Mouse (Mus musculus): ENCODE data around the gene Rplp2. TPM values are rescaled to one million over a fixed set of nuclear protein-coding genes. Genes with fewer than 3 reads are reported as not detected.

Rplp2 gene
- total RNA-seq, 2 experiments from 2014 or later, result 2,601 to 4,245 TPM

Other genes starting within 250 kb of the Rplp2 start
- 2.2 TPM in 1 of 2 replicates, not detected in the other for gene Lmntd2, start 233.3 kb upstream of the Rplp2 start, total RNA-seq (2014; fragmentation: Nextera tagmentation)
- 0.34 TPM in 1 of 2 replicates, not detected in the other for gene Lmntd2, start 233.3 kb upstream of the Rplp2 start, total RNA-seq (2017)
- 3.1 and 4.5 TPM in 2 replicates for gene Rassf7, start 231.5 kb upstream of the Rplp2 start, total RNA-seq (2014; fragmentation: Nextera tagmentation)
- 2.0 and 4.5 TPM in 2 replicates for gene Rassf7, start 231.5 kb upstream of the Rplp2 start, total RNA-seq (2017)
- gene Phrf1, start 218.6 kb upstream of the Rplp2 start, total RNA-seq (2014; fragmentation: Nextera tagmentation), result 70.9 and 75.4 TPM in 2 replicates
- 51.7 and 57.7 TPM in 2 replicates for gene Phrf1, start 218.6 kb upstream of the Rplp2 start, total RNA-seq (2017)
- gene Irf7, start 180.9 kb upstream of the Rplp2 start, total RNA-seq (2014; fragmentation: Nextera tagmentation), result 0.38 and 1.3 TPM in 2 replicates
- gene Irf7, start 180.9 kb upstream of the Rplp2 start, total RNA-seq (2017), result 2.1 and 2.7 TPM in 2 replicates
- gene Cdhr5, start 170.6 kb upstream of the Rplp2 start, total RNA-seq (2014; fragmentation: Nextera tagmentation), result not detected in 2 replicates
- not detected in 2 replicates for gene Cdhr5, start 170.6 kb upstream of the Rplp2 start, total RNA-seq (2017)
- not detected in 2 replicates for gene Sct, start 168.2 kb upstream of the Rplp2 start, total RNA-seq (2014; fragmentation: Nextera tagmentation)
- not detected in 2 replicates for gene Sct, start 168.2 kb upstream of the Rplp2 start, total RNA-seq (2017)
- gene Drd4, start 155.4 kb upstream of the Rplp2 start, total RNA-seq (2014; fragmentation: Nextera tagmentation), result not detected in 2 replicates
- not detected in 2 replicates for gene Drd4, start 155.4 kb upstream of the Rplp2 start, total RNA-seq (2017)
- 43.3 and 52.4 TPM in 2 replicates for gene Deaf1, start 119.7 kb upstream of the Rplp2 start, total RNA-seq (2014; fragmentation: Nextera tagmentation)
- 6.3 and 21.4 TPM in 2 replicates for gene Deaf1, start 119.7 kb upstream of the Rplp2 start, total RNA-seq (2017)
- 6.0 and 13.2 TPM in 2 replicates for gene Tmem80, start 119.6 kb upstream of the Rplp2 start, total RNA-seq (2014; fragmentation: Nextera tagmentation)
- gene Tmem80, start 119.6 kb upstream of the Rplp2 start, total RNA-seq (2017), result 4.5 and 8.7 TPM in 2 replicates
- 0.11 TPM in 1 of 2 replicates, not detected in the other for gene Eps8l2, start 108.5 kb upstream of the Rplp2 start, total RNA-seq (2014; fragmentation: Nextera tagmentation)
- not detected in 2 replicates for gene Eps8l2, start 108.5 kb upstream of the Rplp2 start, total RNA-seq (2017)
- 289 and 344 TPM in 2 replicates for gene Taldo1, start 55.2 kb upstream of the Rplp2 start, total RNA-seq (2014; fragmentation: Nextera tagmentation)
- gene Taldo1, start 55.2 kb upstream of the Rplp2 start, total RNA-seq (2017), result 559 and 668 TPM in 2 replicates
- gene Gatd1, start 33.2 kb upstream of the Rplp2 start, total RNA-seq (2014; fragmentation: Nextera tagmentation), result 19.7 and 41.9 TPM in 2 replicates
- gene Gatd1, start 33.2 kb upstream of the Rplp2 start, total RNA-seq (2017), result 10.8 and 15.6 TPM in 2 replicates
- not detected in 2 replicates for gene Cend1, start 17.9 kb upstream of the Rplp2 start, total RNA-seq (2014; fragmentation: Nextera tagmentation)
- not detected in 2 replicates for gene Cend1, start 17.9 kb upstream of the Rplp2 start, total RNA-seq (2017)
- 18.8 and 36.2 TPM in 2 replicates for gene Slc25a22, start 9.5 kb upstream of the Rplp2 start, total RNA-seq (2014; fragmentation: Nextera tagmentation)
- gene Slc25a22, start 9.5 kb upstream of the Rplp2 start, total RNA-seq (2017), result 4.3 and 4.9 TPM in 2 replicates
- 33.2 and 45.1 TPM in 2 replicates for gene Pidd1, start 3.3 kb upstream of the Rplp2 start, total RNA-seq (2014; fragmentation: Nextera tagmentation)
- gene Pidd1, start 3.3 kb upstream of the Rplp2 start, total RNA-seq (2017), result 10.5 and 16.4 TPM in 2 replicates
- gene Pnpla2, start 7.8 kb downstream of the Rplp2 start, total RNA-seq (2014; fragmentation: Nextera tagmentation), result 93.9 and 97.0 TPM in 2 replicates
- gene Pnpla2, start 7.8 kb downstream of the Rplp2 start, total RNA-seq (2017), result 19.0 and 35.1 TPM in 2 replicates
- gene Cracr2b, start 13.7 kb downstream of the Rplp2 start, total RNA-seq (2014; fragmentation: Nextera tagmentation), result 15.8 and 21.3 TPM in 2 replicates
- 14.9 and 15.8 TPM in 2 replicates for gene Cracr2b, start 13.7 kb downstream of the Rplp2 start, total RNA-seq (2017)
- gene Cd151, start 20.0 kb downstream of the Rplp2 start, total RNA-seq (2014; fragmentation: Nextera tagmentation), result 19.2 and 20.0 TPM in 2 replicates
- 18.4 and 20.4 TPM in 2 replicates for gene Cd151, start 20.0 kb downstream of the Rplp2 start, total RNA-seq (2017)
- 36.4 and 59.6 TPM in 2 replicates for gene Polr2l, start 27.8 kb downstream of the Rplp2 start, total RNA-seq (2014; fragmentation: Nextera tagmentation)
- 40.9 and 43.5 TPM in 2 replicates for gene Polr2l, start 27.8 kb downstream of the Rplp2 start, total RNA-seq (2017)
- gene Tspan4, start 27.9 kb downstream of the Rplp2 start, total RNA-seq (2014; fragmentation: Nextera tagmentation), result 50.4 and 53.8 TPM in 2 replicates
- gene Tspan4, start 27.9 kb downstream of the Rplp2 start, total RNA-seq (2017), result 42.6 and 44.9 TPM in 2 replicates
- 12.2 and 26.1 TPM in 2 replicates for gene Chid1, start 92.5 kb downstream of the Rplp2 start, total RNA-seq (2014; fragmentation: Nextera tagmentation)
- 40.2 and 40.9 TPM in 2 replicates for gene Chid1, start 92.5 kb downstream of the Rplp2 start, total RNA-seq (2017)
- 18.9 and 21.0 TPM in 2 replicates for gene Ap2a2, start 114.8 kb downstream of the Rplp2 start, total RNA-seq (2014; fragmentation: Nextera tagmentation)
- gene Ap2a2, start 114.8 kb downstream of the Rplp2 start, total RNA-seq (2017), result 20.2 and 28.4 TPM in 2 replicates
- gene Muc6, start 207.9 kb downstream of the Rplp2 start, total RNA-seq (2014; fragmentation: Nextera tagmentation), result 0.80 TPM in 1 of 2 replicates, not detected in the other
- not detected in 2 replicates for gene Muc6, start 207.9 kb downstream of the Rplp2 start, total RNA-seq (2017)
- not detected in 2 replicates for gene Muc2, start 243.0 kb downstream of the Rplp2 start, total RNA-seq (2014; fragmentation: Nextera tagmentation)
- gene Muc2, start 243.0 kb downstream of the Rplp2 start, total RNA-seq (2017), result not detected in 2 replicates